Mouse (Mus musculus): ENCODE measurements around the gene Atp6v0d1.

Gene Atp6v0d1

DNA sequence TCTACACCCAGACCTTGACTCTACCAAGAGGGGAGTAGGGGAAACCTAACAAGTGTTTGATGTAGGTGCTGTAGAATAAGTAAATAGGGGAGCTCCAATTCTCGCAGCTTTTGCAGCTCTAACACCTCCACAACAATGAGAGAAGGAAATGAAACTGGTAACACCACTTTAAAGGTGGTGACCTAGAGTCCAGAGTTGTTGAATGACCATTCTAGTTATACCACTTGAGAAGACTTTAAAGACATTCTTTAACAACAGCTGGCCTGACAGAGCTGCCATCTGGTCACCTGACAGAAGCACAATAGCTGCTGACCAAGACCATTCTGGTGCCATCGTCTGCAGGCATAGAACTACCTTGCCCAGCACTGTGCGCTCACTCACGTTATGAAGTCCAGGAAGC, 26.9 kb downstream of the Atp6v0d1 start:
- no peak for DNase-seq (ENCODE audit: low spot score in 2 of 2)

- peak in 1 of 2 experiments; percentile 26 for DNase-seq (ENCODE audit: low spot score in 2 of 2)
These were observed 28.7 kb downstream of the Atp6v0d1 start for GRCm38 (mm10) chr8:105537011-105537677.

DNA sequence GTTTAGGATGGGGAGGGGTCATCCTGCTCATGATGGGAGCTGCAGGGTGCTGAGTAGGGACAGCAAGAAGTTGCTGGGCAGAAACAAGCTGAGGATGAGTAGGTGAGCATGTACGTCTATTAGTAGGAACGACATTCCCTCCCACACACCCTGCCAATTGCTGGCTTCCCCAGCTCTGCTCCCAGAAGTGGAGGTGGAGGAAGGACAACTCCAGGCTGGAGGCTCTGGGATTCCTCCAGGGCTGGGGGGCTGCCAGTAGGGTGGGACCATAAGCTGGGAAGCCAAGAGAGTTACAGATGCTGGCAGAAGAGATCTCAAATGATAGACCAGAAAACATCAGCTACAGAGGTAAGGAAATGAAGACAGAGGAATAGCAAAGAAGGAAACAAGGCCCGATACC, 29.3 kb downstream of the Atp6v0d1 start:
- no peak for DNase-seq (ENCODE audit: low spot score in 2 of 2)

- DNase-seq (ENCODE audit: low spot score in 2 of 2) = peak; percentile 50 to 59
These were observed 31.9 kb downstream of the Atp6v0d1 start for GRCm38 (mm10) chr8:105533892-105534329.

- no peak for DNase-seq (ENCODE audit: low spot score in 2 of 2)
These were observed 32.4 kb downstream of the Atp6v0d1 start for GRCm38 (mm10) chr8:105533439-105533838.

DNA sequence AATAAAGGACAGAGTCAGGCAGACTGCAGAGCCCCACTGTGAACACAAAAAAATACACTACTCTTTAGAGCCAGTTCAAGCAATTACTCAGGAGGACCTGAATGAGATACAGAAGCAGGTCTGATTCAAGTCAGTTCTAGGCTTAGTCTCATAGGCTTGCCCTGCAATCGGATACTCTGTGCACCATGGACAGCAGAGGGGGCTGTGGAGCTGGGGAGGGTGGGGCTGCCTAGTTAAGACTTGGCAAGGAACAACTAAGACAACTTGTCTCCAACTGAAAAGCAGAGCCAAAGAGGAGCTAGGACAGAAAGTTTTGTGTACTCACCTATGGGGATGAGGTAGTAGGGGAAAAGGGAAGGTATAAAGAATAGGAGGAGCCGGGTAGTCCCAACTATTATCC, 34.1 kb downstream of the Atp6v0d1 start:
- peak in 1 of 2 experiments; percentile 55 for DNase-seq (ENCODE audit: low spot score in 2 of 2)

DNA sequence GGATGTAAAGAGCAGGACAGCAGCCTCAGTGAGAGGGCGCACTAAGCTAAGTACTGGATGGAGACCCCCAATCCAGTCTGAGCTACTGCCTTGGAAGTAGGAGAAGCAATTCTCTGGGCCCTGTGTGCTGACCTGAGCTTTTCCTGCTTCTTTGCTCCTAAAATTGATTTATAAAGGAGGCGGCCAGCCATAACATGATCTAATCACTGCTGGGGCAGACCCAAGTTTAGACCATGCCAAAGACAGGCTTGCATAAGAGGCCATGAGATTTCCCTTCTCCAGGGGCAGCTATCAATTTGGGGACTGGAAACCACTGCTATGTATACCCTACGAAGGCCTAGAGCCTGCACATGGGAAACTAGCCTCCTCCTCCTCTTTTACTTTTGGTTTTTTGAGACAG, 36.6 kb downstream of the Atp6v0d1 start:
- DNase-seq (ENCODE audit: low spot score in 2 of 2) = peak in 1 of 2 experiments; percentile 49

GRCm38 (mm10) chr8:105528206-105528605, 37.6 kb downstream of the Atp6v0d1 start:
- DNase-seq (ENCODE audit: low spot score in 2 of 2) = no peak

- DNase-seq (ENCODE audit: low spot score in 2 of 2) = no peak
These were observed 38.7 kb downstream of the Atp6v0d1 start for GRCm38 (mm10) chr8:105527110-105527509.

DNA sequence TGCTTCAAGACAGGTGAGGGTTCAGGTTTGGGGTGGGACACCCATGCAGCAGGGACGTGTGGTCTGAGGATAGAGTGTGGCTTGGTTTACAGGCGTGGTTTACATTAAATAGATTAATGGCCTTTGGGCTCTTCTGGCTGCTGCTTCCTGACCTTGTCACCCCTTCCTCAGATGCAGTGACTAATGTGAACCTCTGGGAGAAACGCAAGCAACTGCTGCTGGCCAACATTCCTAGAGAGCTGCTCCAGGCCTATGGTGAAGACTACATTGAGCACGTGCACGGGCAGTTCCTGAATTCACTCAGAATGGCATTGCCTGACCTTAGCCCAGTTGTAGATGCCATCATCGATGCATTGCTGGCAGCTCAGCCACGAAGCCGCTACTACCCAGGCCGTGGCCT, 43.0 kb downstream of the Atp6v0d1 start:
- DNase-seq (ENCODE audit: low spot score in 2 of 2) = no peak

- DNase-seq (ENCODE audit: low spot score in 2 of 2) = no peak
These were observed 43.7 kb downstream of the Atp6v0d1 start for GRCm38 (mm10) chr8:105521995-105522769.

DNA sequence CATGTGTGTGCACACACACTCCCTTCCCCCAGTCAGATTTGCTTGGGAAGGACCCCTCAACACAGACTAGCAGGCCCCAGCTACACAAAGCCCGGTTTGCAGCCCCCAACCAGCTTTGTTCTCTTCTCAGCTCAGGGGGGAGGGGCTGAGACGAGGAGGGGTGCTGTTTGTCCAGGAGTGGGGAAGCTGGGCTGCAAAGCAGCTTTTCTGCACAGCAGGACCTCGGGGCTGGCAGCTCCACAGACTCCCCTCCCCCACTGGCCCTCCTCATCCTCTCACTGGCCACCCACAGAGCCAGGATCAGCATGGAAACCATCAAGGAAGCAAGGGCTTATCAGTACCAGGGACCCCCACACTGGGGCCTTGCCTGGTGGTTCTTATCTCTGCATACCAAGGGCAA, 44.8 kb downstream of the Atp6v0d1 start:
- DNase-seq (ENCODE audit: low spot score in 2 of 2) = no peak

- DNase-seq (ENCODE audit: low spot score in 2 of 2) = no peak
These were observed 45.3 kb downstream of the Atp6v0d1 start for GRCm38 (mm10) chr8:105520521-105520920.

DNA sequence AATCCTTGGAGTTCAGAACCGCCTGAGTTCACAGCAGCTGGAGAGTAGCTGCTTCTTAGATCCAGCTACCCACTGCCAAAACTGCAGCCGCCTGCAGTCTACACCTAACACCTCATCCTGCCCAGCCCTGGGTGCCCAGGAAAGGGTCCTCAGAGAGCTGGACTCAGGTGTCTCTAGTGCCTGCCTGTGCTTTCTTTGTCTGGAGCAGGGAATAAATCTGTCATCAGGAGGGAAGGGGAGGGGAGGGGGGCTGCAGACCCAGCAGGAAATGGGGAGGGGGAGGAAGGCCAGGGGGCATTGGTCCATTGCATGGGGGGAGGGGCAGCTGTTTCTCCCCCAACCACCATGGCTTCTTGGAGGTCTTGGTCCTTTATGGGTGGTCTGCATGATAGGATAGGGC, 46.3 kb downstream of the Atp6v0d1 start:
- no peak for DNase-seq (ENCODE audit: low spot score in 2 of 2)

GRCm38 (mm10) chr8:105518436-105519313, 47.2 kb downstream of the Atp6v0d1 start, which contains the start of gene Hsd11b2:
Gene Hsd11b2 (plus strand): TSS chr8:105518755.
- DNase-seq (ENCODE audit: low spot score in 2 of 2) = no peak

DNA sequence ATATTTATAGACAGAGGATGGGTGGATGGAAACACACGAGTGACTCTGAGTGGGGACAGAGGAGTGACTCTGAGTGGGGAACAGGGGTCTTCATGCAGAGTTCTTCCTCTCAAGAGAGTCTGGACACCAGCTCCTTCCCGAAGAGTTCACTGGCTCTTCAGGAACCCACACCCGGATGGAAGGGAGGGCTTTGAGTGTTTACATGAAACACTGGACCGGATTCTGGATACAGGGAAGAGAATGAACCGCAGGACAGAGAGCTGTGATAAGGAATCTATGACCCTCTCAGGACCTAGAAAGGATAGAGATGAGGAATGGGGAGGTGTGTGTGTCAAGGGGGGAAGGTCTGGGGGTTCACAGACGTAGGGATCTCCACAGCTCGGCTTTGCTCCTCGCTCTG, 48.5 kb downstream of the Atp6v0d1 start:
- no peak for DNase-seq (ENCODE audit: low spot score in 2 of 2)

- DNase-seq (ENCODE audit: low spot score in 2 of 2) = peak in 1 of 2 experiments; percentile 73
These were observed 49.7 kb downstream of the Atp6v0d1 start for GRCm38 (mm10) chr8:105516018-105516645.

DNA sequence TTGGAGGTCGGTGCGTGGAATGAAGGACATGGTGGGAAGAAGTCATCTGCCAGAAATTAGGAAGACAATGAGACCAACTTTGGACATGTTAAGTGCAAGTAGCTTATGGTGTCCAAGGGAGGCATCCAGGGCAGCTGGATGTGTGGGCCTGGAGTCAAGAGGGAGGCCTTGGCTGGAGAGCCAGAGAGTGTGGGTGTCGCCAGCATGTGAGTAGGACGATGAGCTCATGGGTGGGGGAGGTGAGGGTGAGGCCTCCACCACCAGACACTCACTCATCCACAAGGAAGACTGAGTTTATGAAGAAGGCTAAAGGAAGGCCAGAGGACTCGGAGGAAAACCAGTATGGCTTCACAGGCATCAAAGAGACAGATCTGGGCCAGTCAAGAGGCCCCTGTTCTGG, 51.2 kb downstream of the Atp6v0d1 start:
- peak; percentile 58 to 60 for DNase-seq (ENCODE audit: low spot score in 2 of 2)

GRCm38 (mm10) chr8:105514194-105514593, 51.7 kb downstream of the Atp6v0d1 start:
- no peak for DNase-seq (ENCODE audit: low spot score in 2 of 2)

GRCm38 (mm10) chr8:105509997-105510735, 55.7 kb downstream of the Atp6v0d1 start:
- no peak for DNase-seq (ENCODE audit: low spot score in 2 of 2)

GRCm38 (mm10) chr8:105508758-105509157, 57.1 kb downstream of the Atp6v0d1 start:
- DNase-seq (ENCODE audit: low spot score in 2 of 2) = no peak
